Mouse (Mus musculus): Measurements from ENCODE around the gene Mtpn. TPM values are rescaled to one million over a fixed set of nuclear protein-coding genes. Genes with fewer than 3 reads are reported as not detected.

Mtpn gene
- polyA plus RNA-seq, 1 experiment from 2014 or later = 60.1 TPM

DNA sequence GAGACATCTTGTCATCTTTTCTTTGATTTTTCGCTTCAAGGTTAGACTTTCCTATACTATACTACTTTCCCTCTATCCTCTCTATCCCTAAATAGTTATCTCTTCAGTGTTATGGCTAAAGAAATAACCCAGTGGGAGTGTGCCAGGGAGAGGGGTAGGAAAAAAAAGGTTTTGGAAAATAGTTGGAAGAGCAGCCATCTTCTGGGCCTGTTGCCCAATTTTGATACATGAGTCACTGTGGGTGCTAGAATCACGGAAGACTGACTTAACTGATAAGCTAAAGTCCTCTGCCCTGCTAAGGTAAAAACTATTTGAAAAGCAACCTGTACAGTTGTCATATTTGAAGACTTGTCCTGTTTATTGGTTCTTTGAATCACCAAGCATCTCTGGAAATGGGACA, 36.8 kb downstream of the Mtpn start:
- Histone ChIP-seq H3K4me2 (no peak overlapping the region), H3K36me3 (no peaks in the 10 kb centered on the region), H3K27ac (no peak overlapping the region), H3K9ac (no peak overlapping the region), H3K4me1 (replicated peaks) (no peaks in the 10 kb centered on the region; the same call in 1 of the 2 replicates), H3K27me3 (no peaks in the 10 kb centered on the region), H3K9me3 (replicated peaks) (no peaks in the 10 kb centered on the region), H3K4me3 (replicated peaks) (no peak overlapping the region)
- ATAC-seq (ENCODE audit: low read depth) = no peak
- no peak for DNase-seq
- WGBS (ENCODE audit: insufficient replicate concordance) = 69% methylated on average over 2 of the region's 2 CpGs

GRCm38 (mm10) chr6:35499978-35500667, 39.6 kb downstream of the Mtpn start:
- no peaks in the 10 kb centered on the region for H3K4me1 ChIP-seq (replicated peaks)
- 69% methylated on average over 5 of the region's 5 CpGs for WGBS (ENCODE audit: insufficient replicate concordance)
- H3K9me3 ChIP-seq (replicated peaks) = no peaks in the 10 kb centered on the region
- peak; percentile 48; the same call in 1 of the 2 replicates for ATAC-seq (ENCODE audit: low read depth)
- H3K4me3 ChIP-seq (replicated peaks) = no peak overlapping the region
- DNase-seq = no peak
- no peak overlapping the region for H3K9ac ChIP-seq
- H3K4me2 ChIP-seq = no peak overlapping the region
- H3K27ac ChIP-seq = no peak overlapping the region
- no peaks in the 10 kb centered on the region for H3K27me3 ChIP-seq
- no peaks in the 10 kb centered on the region for H3K36me3 ChIP-seq

DNA sequence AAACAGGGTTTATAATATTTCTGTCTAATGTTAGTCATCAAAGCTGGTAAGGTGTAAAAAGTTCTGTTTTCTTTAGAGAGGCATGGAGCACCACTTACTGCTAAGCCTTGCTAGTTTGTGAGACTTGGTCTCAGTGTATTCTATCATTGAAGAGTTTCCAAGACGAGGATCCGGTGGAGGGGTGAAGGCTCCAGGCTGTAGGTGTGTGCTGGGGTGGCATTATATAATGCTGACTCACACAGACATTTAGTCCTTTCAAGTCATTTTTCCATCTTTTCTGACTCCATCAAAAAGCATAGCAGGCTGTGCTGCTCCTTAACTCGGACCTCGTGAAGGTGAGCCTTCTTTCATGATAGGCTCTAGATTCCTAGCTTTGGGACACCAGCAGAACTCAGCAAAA, 42.3 kb downstream of the Mtpn start:
- H3K36me3 ChIP-seq = no peaks in the 10 kb centered on the region
- ATAC-seq (ENCODE audit: low read depth) (no peak), DNase-seq (no peak)
- H3K4me1 ChIP-seq (replicated peaks) = no peaks in the 10 kb centered on the region
- H3K4me2 ChIP-seq = no peak overlapping the region
- H3K9me3 ChIP-seq (replicated peaks) = no peaks in the 10 kb centered on the region
- H3K4me3 ChIP-seq (replicated peaks) = no peak overlapping the region
- H3K27me3 ChIP-seq = no peaks in the 10 kb centered on the region
- no peak overlapping the region for H3K27ac ChIP-seq
- no peak overlapping the region for H3K9ac ChIP-seq
- 75% methylated on average over 4 of the region's 4 CpGs for WGBS (ENCODE audit: insufficient replicate concordance)

GRCm38 (mm10) chr6:35493851-35494250, 45.8 kb downstream of the Mtpn start:
- H3K9ac ChIP-seq = no peak overlapping the region
- no peak overlapping the region for H3K4me3 ChIP-seq (replicated peaks)
- no peaks in the 10 kb centered on the region for H3K36me3 ChIP-seq
- ATAC-seq (ENCODE audit: low read depth) (no peak), DNase-seq (no peak)
- no peak overlapping the region for H3K27ac ChIP-seq
- H3K27me3 ChIP-seq = no peaks in the 10 kb centered on the region
- H3K9me3 ChIP-seq (replicated peaks) = no peaks in the 10 kb centered on the region
- H3K4me1 ChIP-seq (replicated peaks) = no peaks in the 10 kb centered on the region
- WGBS (ENCODE audit: insufficient replicate concordance) = 69% methylated on average over 6 of the region's 6 CpGs
- H3K4me2 ChIP-seq = no peak overlapping the region

DNA sequence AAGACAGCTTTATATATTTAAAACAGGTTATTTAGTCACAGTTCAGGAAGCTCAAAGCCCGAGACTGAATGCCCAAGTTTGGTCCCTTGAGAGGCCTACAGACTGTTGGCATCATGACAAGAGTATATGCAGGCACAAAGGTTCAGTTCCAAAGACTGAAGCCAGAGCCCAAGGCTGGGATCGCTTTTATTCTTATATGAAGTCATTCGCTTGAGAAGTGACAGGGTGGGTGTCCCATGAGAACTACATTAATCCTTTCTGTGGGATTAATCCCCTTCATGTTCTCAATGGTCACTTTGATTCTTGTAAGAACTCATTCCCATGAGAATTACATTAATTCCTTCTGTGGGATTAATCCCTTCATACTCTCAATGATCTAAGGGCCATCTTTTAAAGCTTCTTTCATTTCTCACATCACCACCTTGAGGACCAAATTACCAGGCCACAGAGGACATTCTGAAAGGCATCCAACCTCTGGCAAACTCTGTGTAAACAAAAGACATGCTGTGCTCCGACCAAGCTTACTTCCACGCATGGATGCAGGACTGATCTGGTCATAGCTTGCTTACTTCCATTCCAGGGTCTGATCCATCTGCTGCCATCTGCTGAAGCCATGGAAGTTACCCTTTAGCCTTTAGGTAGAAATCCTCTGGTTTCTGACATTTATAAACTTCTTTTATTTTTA, 59.9 kb downstream of the Mtpn start:
- Histone ChIP-seq H3K9ac (no peak overlapping the region), H3K4me1 (replicated peaks) (no peaks in the 10 kb centered on the region), H3K36me3 (no peaks in the 10 kb centered on the region), H3K27ac (no peak overlapping the region), H3K4me3 (replicated peaks) (no peak overlapping the region), H3K4me2 (no peak overlapping the region), H3K27me3 (no peaks in the 10 kb centered on the region), H3K9me3 (replicated peaks) (no peaks in the 10 kb centered on the region)
- DNase-seq = no peak
- ATAC-seq (ENCODE audit: low read depth) = no peak
- 65% methylated on average over 5 of the region's 5 CpGs for WGBS (ENCODE audit: insufficient replicate concordance)

DNA sequence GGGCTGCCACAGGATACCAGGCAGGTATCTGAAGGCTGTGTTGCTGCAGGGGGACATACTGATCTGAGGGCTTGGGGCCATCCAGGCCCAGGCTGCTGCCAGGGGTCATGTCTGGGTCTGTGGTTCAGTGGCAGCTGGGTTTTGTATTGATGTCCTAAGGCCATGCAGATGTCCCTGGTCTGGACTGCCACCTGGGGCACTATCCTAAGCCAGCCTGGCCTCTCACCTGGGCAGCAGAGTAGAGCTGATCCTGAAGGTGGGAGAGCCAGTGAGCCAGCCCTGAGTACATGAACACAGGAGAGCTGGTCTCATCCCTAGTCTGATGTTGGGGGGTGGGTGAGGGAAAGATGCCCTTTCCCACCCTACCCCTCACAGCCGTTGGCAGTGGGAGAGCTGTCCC, 62.9 kb downstream of the Mtpn start:
- no peaks in the 10 kb centered on the region for H3K9me3 ChIP-seq (replicated peaks)
- H3K36me3 ChIP-seq = no peaks in the 10 kb centered on the region
- DNase-seq (no peak), ATAC-seq (ENCODE audit: low read depth) (no peak)
- no peak overlapping the region for H3K4me2 ChIP-seq
- H3K9ac ChIP-seq = no peak overlapping the region
- no peaks in the 10 kb centered on the region for H3K27me3 ChIP-seq
- 22% methylated on average over 1 of the region's 1 CpGs for WGBS (ENCODE audit: insufficient replicate concordance)
- no peak overlapping the region for H3K27ac ChIP-seq
- H3K4me3 ChIP-seq (replicated peaks) = no peak overlapping the region
- no peaks in the 10 kb centered on the region for H3K4me1 ChIP-seq (replicated peaks)

- no peak overlapping the region for H3K4me2 ChIP-seq
- DNase-seq (no peak), ATAC-seq (ENCODE audit: low read depth) (no peak)
- WGBS (ENCODE audit: insufficient replicate concordance) = 67% methylated on average over 5 of the region's 5 CpGs
- H3K9ac ChIP-seq = no peak overlapping the region
- H3K9me3 ChIP-seq (replicated peaks) = no peaks in the 10 kb centered on the region
- no peaks in the 10 kb centered on the region for H3K4me1 ChIP-seq (replicated peaks)
- no peaks in the 10 kb centered on the region for H3K27me3 ChIP-seq
- no peak overlapping the region for H3K27ac ChIP-seq
- no peak overlapping the region for H3K4me3 ChIP-seq (replicated peaks)
- H3K36me3 ChIP-seq = no peaks in the 10 kb centered on the region
Measured at GRCm38 (mm10) chr6:35463450-35464395, 76.0 kb downstream of the Mtpn start.

DNA sequence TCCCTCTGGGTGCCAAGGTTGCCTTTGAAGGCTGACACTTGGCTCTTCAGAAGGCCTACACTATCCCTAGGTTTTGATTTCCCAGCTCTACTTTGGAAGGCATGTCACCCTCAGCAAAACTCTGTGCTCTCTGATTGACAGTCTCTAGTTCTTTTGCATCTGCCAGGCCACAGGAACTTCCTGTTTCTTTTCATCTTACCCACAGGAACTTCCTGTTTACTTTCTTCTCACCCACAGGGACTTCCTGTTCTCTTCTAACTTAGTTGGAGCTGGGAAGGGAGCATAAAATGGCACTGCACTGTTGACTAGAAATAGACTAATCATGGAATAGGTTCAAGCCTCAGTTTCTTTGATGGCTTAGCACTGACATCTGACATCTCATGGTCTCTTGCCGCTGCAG, 77.2 kb downstream of the Mtpn start:
- H3K9me3 ChIP-seq (replicated peaks) = no peaks in the 10 kb centered on the region
- no peak overlapping the region for H3K27ac ChIP-seq
- H3K9ac ChIP-seq = no peak overlapping the region
- no peak overlapping the region for H3K4me3 ChIP-seq (replicated peaks)
- DNase-seq (no peak), ATAC-seq (ENCODE audit: low read depth) (no peak)
- no peak overlapping the region for H3K4me2 ChIP-seq
- H3K27me3 ChIP-seq = no peaks in the 10 kb centered on the region
- WGBS (ENCODE audit: insufficient replicate concordance) = 58% methylated on average over 1 of the region's 1 CpGs
- no peaks in the 10 kb centered on the region for H3K36me3 ChIP-seq
- H3K4me1 ChIP-seq (replicated peaks) = no peaks in the 10 kb centered on the region

Small RNA genes lying within 50 kb of the gene (microRNA-seq; reads per million reads assigned to microRNA genes)
- not detected for gene Gm23053

Other genes with a start within 250 kb of the Mtpn start
- 0.10 TPM in 2 replicates for gene Slc13a4, start 231.8 kb downstream of the Mtpn start, polyA plus RNA-seq (2015; fragmentation: Nextera tagmentation; extraction: Ambion mirVana)
- gene Fam180a, start 213.7 kb downstream of the Mtpn start, polyA plus RNA-seq (2015; fragmentation: Nextera tagmentation; extraction: Ambion mirVana) = 0.12 and 0.17 TPM in 2 replicates

All from liver, embryonic 13.5 days (tissue).